In genomic region chr9:20521306-20521957, GRCm38 (mm10) we compare ENCODE assay signal across 8 mouse cellular contexts. TPM values are rescaled to one million over a fixed set of nuclear protein-coding genes. Genes with fewer than 3 reads are reported as not detected.
DNase-seq lines count a peak whose midpoint lies in the region; ATAC-seq and TF ChIP-seq lines count a peak whose summit lies in the region.

Zfp266 (minus strand) TSS chr9:20521417.

- H3K4me3 ChIP-seq in forebrain, embryonic 14.5 days (ENCODE audit: low read depth, low read length), result peak within 1 kb of the TSS; percentile 89
- H3K4me3 ChIP-seq in liver, embryonic 16.5 days (ENCODE audit: low read depth, low read length), result peak within 1 kb of the TSS; percentile 93
- H3K4me3 ChIP-seq in neural tube, embryonic 12.5 days, result peak within 1 kb of the TSS; percentile 84
- H3K4me3 ChIP-seq in stomach, postnatal 0 days (ENCODE audit: low read depth, low read length), result peak within 1 kb of the TSS; percentile 87

- under 1% methylated on average over 46 of the region's 46 CpGs for WGBS in forebrain, embryonic 14.5 days
- WGBS in large intestine, adult 2 months, result under 1% methylated on average over 46 of the region's 46 CpGs
- WGBS in liver, embryonic 16.5 days (ENCODE audit: insufficient replicate concordance), result under 1% methylated on average over 46 of the region's 46 CpGs
- WGBS in neural tube, embryonic 12.5 days, result under 1% methylated on average over 46 of the region's 46 CpGs
- WGBS in stomach, postnatal 0 days, result under 1% methylated on average over 39 of the region's 46 CpGs

- H3K4me1 ChIP-seq in forebrain, embryonic 14.5 days (ENCODE audit: control insufficient read depth, insufficient read depth, low read length), result peaks cover 21% of the 10 kb centered on the region
- peaks cover 11% of the 10 kb centered on the region for H3K4me1 ChIP-seq in liver, embryonic 16.5 days (ENCODE audit: control insufficient read depth, low read depth, low read length)
- peaks cover 13% of the 10 kb centered on the region for H3K4me1 ChIP-seq in neural tube, embryonic 12.5 days
- peaks cover 2% of the 10 kb centered on the region; the same call in 1 of the 2 replicates for H3K4me1 ChIP-seq in stomach, postnatal 0 days (replicated peaks; ENCODE audit: control insufficient read depth, insufficient read depth)

- peaks cover 7% of the 10 kb centered on the region; the same call in 1 of the 2 replicates for H3K36me3 ChIP-seq in forebrain, embryonic 14.5 days (ENCODE audit: control insufficient read depth, insufficient read depth, low read length)
- H3K36me3 ChIP-seq in liver, embryonic 16.5 days (ENCODE audit: control insufficient read depth, insufficient read depth), result no peaks in the 10 kb centered on the region
- H3K36me3 ChIP-seq in neural tube, embryonic 12.5 days, result no peaks in the 10 kb centered on the region
- no peaks in the 10 kb centered on the region for H3K36me3 ChIP-seq in stomach, postnatal 0 days (ENCODE audit: control insufficient read depth, insufficient read depth, low read length)

- H3K27ac ChIP-seq in forebrain, embryonic 14.5 days (ENCODE audit: low read depth, low read length), result peak within 1 kb of the TSS; percentile 93
- peak within 1 kb of the TSS; percentile 92 for H3K27ac ChIP-seq in liver, embryonic 16.5 days (ENCODE audit: low read length)
- peak within 1 kb of the TSS; percentile 93 for H3K27ac ChIP-seq in neural tube, embryonic 12.5 days
- peak within 1 kb of the TSS; percentile 98 for H3K27ac ChIP-seq in stomach, postnatal 0 days (replicated peaks)

- no peaks in the 10 kb centered on the region for H3K27me3 ChIP-seq in forebrain, embryonic 14.5 days (replicated peaks; ENCODE audit: control insufficient read depth, insufficient read depth, low read length)
- no peaks in the 10 kb centered on the region for H3K27me3 ChIP-seq in liver, embryonic 16.5 days (ENCODE audit: control insufficient read depth, insufficient read depth, low read depth, low read length)
- no peaks in the 10 kb centered on the region for H3K27me3 ChIP-seq in neural tube, embryonic 12.5 days (replicated peaks)
- no peaks in the 10 kb centered on the region for H3K27me3 ChIP-seq in stomach, postnatal 0 days (ENCODE audit: control insufficient read depth, insufficient read depth, low read length)

- ATAC-seq in forebrain, embryonic 14.5 days, result peak; percentile 94
- peak; percentile 92 for ATAC-seq in liver, embryonic 16.5 days (ENCODE audit: low read depth)
- ATAC-seq in neural tube, embryonic 12.5 days (ENCODE audit: low FRiP score, low read depth), result peak; percentile 90
- ATAC-seq in stomach, postnatal 0 days (ENCODE audit: low FRiP score, low TSS enrichment), result peak; percentile 93

- TF ChIP-seq CTCF in stomach, postnatal 0 days (IDR thresholded peaks at IDR 0.05; ENCODE audit: low read depth), result no peak

- no peaks in the 10 kb centered on the region for H3K9me3 ChIP-seq in forebrain, embryonic 14.5 days (replicated peaks; ENCODE audit: control insufficient read depth, low read length)
- H3K9me3 ChIP-seq in liver, embryonic 16.5 days (replicated peaks; ENCODE audit: control insufficient read depth, low read length), result no peaks in the 10 kb centered on the region
- no peaks in the 10 kb centered on the region for H3K9me3 ChIP-seq in neural tube, embryonic 12.5 days
- H3K9me3 ChIP-seq in stomach, postnatal 0 days (ENCODE audit: control insufficient read depth, low read length), result no peaks in the 10 kb centered on the region

- H3K9ac ChIP-seq in forebrain, embryonic 14.5 days (ENCODE audit: low read length), result peak within 1 kb of the TSS; percentile 95
- H3K9ac ChIP-seq in liver, embryonic 16.5 days (ENCODE audit: low read depth, low read length), result peak within 1 kb of the TSS; percentile 82
- H3K9ac ChIP-seq in neural tube, embryonic 12.5 days, result peak within 1 kb of the TSS; percentile 93
- peak within 1 kb of the TSS; percentile 94 for H3K9ac ChIP-seq in stomach, postnatal 0 days (ENCODE audit: low read length)

- DNase-seq in ES-CJ7 (ENCODE audit: low read depth, low spot score), result peak; percentile 83
- DNase-seq in cerebellum, adult 11 months, result peak; percentile 90
- peak; percentile 95 for DNase-seq in forebrain, embryonic 14.5 days (ENCODE audit: low spot score)
- DNase-seq in heart, postnatal 14 days, result peak; percentile 90 to 93
- peak; percentile 72 for DNase-seq in large intestine, adult 2 months (ENCODE audit: low read depth, low spot score)
- DNase-seq in stomach, postnatal 0 days (ENCODE audit: low spot score), result peak; percentile 93

- no peak for TF ChIP-seq EP300 in stomach, postnatal 0 days (optimal IDR thresholded peaks at IDR 0.05)

- peak within 1 kb of the TSS; percentile 84 for H3K4me2 ChIP-seq in forebrain, embryonic 14.5 days (ENCODE audit: low read length)
- peak within 1 kb of the TSS; percentile 87 for H3K4me2 ChIP-seq in liver, embryonic 16.5 days (ENCODE audit: low read depth, low read length)
- H3K4me2 ChIP-seq in neural tube, embryonic 12.5 days (replicated peaks), result peak within 1 kb of the TSS; percentile 74
- peak within 1 kb of the TSS; percentile 66 for H3K4me2 ChIP-seq in stomach, postnatal 0 days (replicated peaks; ENCODE audit: low read depth)

- intact Hi-C loops in heart, postnatal 14 days (cut with DNase I), result loop anchor here (2.0 kb wide), 1 partner anchor 29 kb away; the partner anchor contains the start of gene Zfp426

RNA-seq across cellular contexts. Expression of gene Zfp266, which starts in this region (rescaled TPM):
- 101 and 120 TPM in 2 replicates for polyA plus RNA-seq in forebrain, embryonic 14.5 days (2014; fragmentation: Nextera tagmentation; extraction: Ambion mirVana)
- 10 to 100 TPM; 32.2 to 36.1 TPM for total RNA-seq in heart, postnatal 14 days (2021)
- 2.7 and 4.1 TPM in 2 replicates for polyA plus RNA-seq in large intestine, adult 2 months (2012; rRNA removed)
- 12.0 and 13.5 TPM in 2 replicates for polyA plus RNA-seq in liver, embryonic 16.5 days (2015; fragmentation: Nextera tagmentation; extraction: Ambion mirVana)
- 142 and 146 TPM in 2 replicates for polyA plus RNA-seq in neural tube, embryonic 12.5 days (2016; fragmentation: Nextera tagmentation; extraction: Ambion mirVana)
- polyA plus RNA-seq in stomach, postnatal 0 days (2015; fragmentation: Nextera tagmentation; extraction: Ambion mirVana), result 33.7 and 35.2 TPM in 2 replicates

Comparison
In these comparisons a context has a peak if more than half of its experiments do, and no peak if none do; other contexts are left out.
1. Peak in every context shown above with its lines: DNase-seq, ATAC-seq, H3K4me3 ChIP-seq and H3K27ac ChIP-seq.